Comparison of ENCODE assay signal across 8 mouse cellular contexts in genomic region chr16:18343778-18344177, GRCm38 (mm10). TPM values are rescaled to one million over a fixed set of nuclear protein-coding genes. Genes with fewer than 3 reads are reported as not detected.
DNase-seq lines count a peak whose midpoint lies in the region; ATAC-seq and TF ChIP-seq lines count a peak whose summit lies in the region.

No protein-coding gene starts in this region.

- peak; percentile 95 for ATAC-seq in forebrain, postnatal 0 days
- ATAC-seq in hematopoietic stem cell, adult 5-6 weeks (replicated peaks in 1 of 2; ENCODE audit: insufficient read depth in 1 of 2, low FRiP score in 2 of 2, low TSS enrichment in 1 of 2, low read depth in 1 of 2, poor library complexity in 2 of 2, severe bottlenecking in 2 of 2) = peak; percentile 89 to 91
- ATAC-seq in lung, embryonic 16.5 days (ENCODE audit: low read depth) = peak; percentile 94

- no peaks in the 10 kb centered on the region for H3K27me3 ChIP-seq in MEL (ENCODE audit: control insufficient read depth in 1 of 2, insufficient read depth in 2 of 2, low read length in 2 of 2)
- H3K27me3 ChIP-seq in cerebellum, adult 2 months (ENCODE audit: control insufficient read depth, insufficient read depth, low read length) = no peaks in the 10 kb centered on the region
- no peaks in the 10 kb centered on the region for H3K27me3 ChIP-seq in forebrain, postnatal 0 days (ENCODE audit: insufficient read depth, low read length)
- H3K27me3 ChIP-seq in lung, embryonic 16.5 days (ENCODE audit: control insufficient read depth, insufficient read depth, low read depth, low read length) = 0 out of 2 replicates have a peak, but pooled peaks cover 6% of the 10 kb centered on the region

- TF ChIP-seq CTCF in MEL (IDR thresholded peaks at IDR 0.05 in 2 of 3, conservative IDR thresholded peaks at IDR 0.05 in 1 of 3; ENCODE audit: control insufficient read depth in 1 of 3, insufficient read depth in 1 of 3, low read depth in 2 of 3, low read length in 3 of 3, poor library complexity in 1 of 3, severe bottlenecking in 1 of 3) = no peak
- no peak for TF ChIP-seq CTCF in cerebellum, adult 2 months (IDR thresholded peaks at IDR 0.05; ENCODE audit: borderline replicate concordance, insufficient read depth, low read depth, low read length)
- TF ChIP-seq CTCF in forebrain, postnatal 0 days (IDR thresholded peaks at IDR 0.05; ENCODE audit: low read depth) = no peak

- H3K4me2 ChIP-seq in forebrain, postnatal 0 days (ENCODE audit: low read depth) = peak overlapping the region; percentile 76
- peak overlapping the region; percentile 85 for H3K4me2 ChIP-seq in lung, embryonic 16.5 days (ENCODE audit: low read depth, low read length)

- under 1% methylated on average over 38 of the region's 38 CpGs for WGBS in cerebellum, adult 2 months
- WGBS in forebrain, postnatal 0 days = under 1% methylated on average over 38 of the region's 38 CpGs
- under 1% methylated on average over 38 of the region's 38 CpGs for WGBS in lung, embryonic 16.5 days

- H3K9ac ChIP-seq in MEL (ENCODE audit: control insufficient read depth, low read depth, low read length, poor library complexity, severe bottlenecking) = peak overlapping the region; percentile 86
- peak overlapping the region; percentile 54 for H3K9ac ChIP-seq in forebrain, postnatal 0 days
- peak overlapping the region; percentile 73 for H3K9ac ChIP-seq in lung, embryonic 16.5 days (ENCODE audit: low read length)

- H3K27ac ChIP-seq in MEL (ENCODE audit: control insufficient read depth, low read depth, low read length) = peak overlapping the region; percentile 88
- H3K27ac ChIP-seq in cerebellum, adult 2 months (ENCODE audit: insufficient read depth, low read length) = peak overlapping the region; percentile 65
- peak overlapping the region; percentile 68 for H3K27ac ChIP-seq in forebrain, postnatal 0 days (ENCODE audit: low read depth, low read length)
- H3K27ac ChIP-seq in lung, embryonic 16.5 days (ENCODE audit: low read length) = no peak overlapping the region

- peak overlapping the region; percentile 80 to 92 for H3K4me3 ChIP-seq in MEL (ENCODE audit: control insufficient read depth in 1 of 2, insufficient read depth in 1 of 2, low read depth in 2 of 2, low read length in 2 of 2)
- H3K4me3 ChIP-seq in cerebellum, adult 2 months (replicated peaks; ENCODE audit: insufficient read depth, low read depth, low read length) = peak overlapping the region; percentile 73
- H3K4me3 ChIP-seq in forebrain, postnatal 0 days (ENCODE audit: low read depth, low read length) = peak overlapping the region; percentile 56
- H3K4me3 ChIP-seq in lung, embryonic 16.5 days (ENCODE audit: low read length) = peak overlapping the region; percentile 69

- no peaks in the 10 kb centered on the region for H3K9me3 ChIP-seq in MEL (replicated peaks; ENCODE audit: insufficient read depth, low read length)
- no peaks in the 10 kb centered on the region for H3K9me3 ChIP-seq in forebrain, postnatal 0 days (ENCODE audit: low read length)
- no peaks in the 10 kb centered on the region for H3K9me3 ChIP-seq in lung, embryonic 16.5 days (ENCODE audit: control insufficient read depth, low read length)

- H3K79me2 ChIP-seq in MEL (ENCODE audit: control insufficient read depth, insufficient read depth, low read length, poor library complexity) = peaks cover 17% of the 10 kb centered on the region

- peak in 1 of 2 experiments; percentile 30; a peak in 1 of 4 replicates for TF ChIP-seq EP300 in MEL (IDR thresholded peaks at IDR 0.05; ENCODE audit: low read depth in 1 of 2, low read length in 2 of 2)

- DNase-seq in MEL (ENCODE audit: low read depth, low spot score) = peak; percentile 97
- peak; percentile 96 to 97 for DNase-seq in cerebellum, adult 2 months
- peak; percentile 97 for DNase-seq in forebrain, postnatal 0 days
- DNase-seq in layer of hippocampus, adult 9-10 months (ENCODE audit: low spot score) = peak; percentile 94
- DNase-seq in ovary, postnatal 10 days (ENCODE audit: low spot score) = peak; percentile 91
- DNase-seq in thymus, postnatal 10 days (ENCODE audit: low spot score in 2 of 2) = peak; percentile 97

- peaks cover 9 to 15% of the 10 kb centered on the region in 2 experiments for H3K4me1 ChIP-seq in MEL (ENCODE audit: control insufficient read depth in 1 of 2, insufficient read depth in 2 of 2, low read length in 2 of 2)
- peaks cover 28% of the 10 kb centered on the region for H3K4me1 ChIP-seq in cerebellum, adult 2 months (ENCODE audit: control insufficient read depth, insufficient read depth, low read length)
- H3K4me1 ChIP-seq in forebrain, postnatal 0 days (ENCODE audit: insufficient read depth) = peaks cover 16% of the 10 kb centered on the region
- peaks cover 21% of the 10 kb centered on the region for H3K4me1 ChIP-seq in lung, embryonic 16.5 days (replicated peaks; ENCODE audit: control insufficient read depth, insufficient read depth, low read length)

- peaks cover 0 to 23% of the 10 kb centered on the region in 2 experiments; a peak in 2 of 4 replicates for H3K36me3 ChIP-seq in MEL (ENCODE audit: control insufficient read depth in 1 of 2, insufficient read depth in 2 of 2, low read length in 2 of 2)
- H3K36me3 ChIP-seq in forebrain, postnatal 0 days (ENCODE audit: insufficient read depth) = no peaks in the 10 kb centered on the region
- no peaks in the 10 kb centered on the region for H3K36me3 ChIP-seq in lung, embryonic 16.5 days (ENCODE audit: control insufficient read depth, insufficient read depth, low read length)

- peak; percentile 71 to 88 for TF ChIP-seq POLR2A in MEL (IDR thresholded peaks at IDR 0.05; ENCODE audit: control insufficient read depth in 1 of 2, insufficient read depth in 1 of 2, low read depth in 1 of 2, low read length in 2 of 2, poor library complexity in 1 of 2)
- peak; percentile 64 for TF ChIP-seq POLR2A in cerebellum, adult 2 months (IDR thresholded peaks at IDR 0.05; ENCODE audit: borderline replicate concordance, insufficient read depth, low read length)

- no peak for TF ChIP-seq RAD21 in MEL (IDR thresholded peaks at IDR 0.05; ENCODE audit: low read depth, low read length)

TF ChIP-seq in MEL, 35 proteins besides CTCF, POLR2A, EP300 and RAD21 (continues in another document):
- TF ChIP-seq BHLHE40 (IDR thresholded peaks at IDR 0.05; ENCODE audit: borderline replicate concordance, low read depth, low read length) (no peak), MXI1 (IDR thresholded peaks at IDR 0.05; ENCODE audit: low read depth, low read length) (peak; percentile 85), TCF12 (IDR thresholded peaks at IDR 0.05; ENCODE audit: low read depth, low read length) (peak; percentile 66), CHD1 (IDR thresholded peaks at IDR 0.05; ENCODE audit: low read depth, low read length) (no peak), MYB (IDR thresholded peaks at IDR 0.05; ENCODE audit: low read depth, low read length) (no peak), E2F4 (IDR thresholded peaks at IDR 0.05; ENCODE audit: borderline replicate concordance, low read depth, low read length) (no peak), HCFC1 (IDR thresholded peaks at IDR 0.05; ENCODE audit: low read depth, low read length) (peak; percentile 69), USF2 (IDR thresholded peaks at IDR 0.05; ENCODE audit: borderline replicate concordance in 1 of 2, insufficient read depth in 1 of 2, low read depth in 1 of 2, low read length in 2 of 2) (no peak), MYC (IDR thresholded peaks at IDR 0.05; ENCODE audit: low read depth, low read length) (no peak), GABPA (IDR thresholded peaks at IDR 0.05; ENCODE audit: low read depth, low read length) (no peak), RCOR1 (IDR thresholded peaks at IDR 0.05; ENCODE audit: low read depth, low read length) (0 out of 2 replicates have a peak, but pooled peaks have one; percentile 8), MAFK (IDR thresholded peaks at IDR 0.05; ENCODE audit: borderline replicate concordance, low read depth, low read length) (no peak), MEF2A (IDR thresholded peaks at IDR 0.05; ENCODE audit: extremely low read depth, insufficient replicate concordance, low read depth, low read length, poor library complexity, severe bottlenecking) (no peak; the same call in 1 of the 2 replicates), MAZ (IDR thresholded peaks at IDR 0.05; ENCODE audit: low read depth, low read length) (peak; percentile 72; the same call in 1 of the 2 replicates), NRF1 (IDR thresholded peaks at IDR 0.05; ENCODE audit: insufficient read depth, low read depth, low read length, poor library complexity, severe bottlenecking) (peak; percentile 22; the same call in 1 of the 2 replicates)

RNA-seq across cellular contexts. Expression of gene Tango2, which starts 4.1 kb away (rescaled TPM):
- 38.0 and 55.9 TPM in 2 replicates for total RNA-seq in MEL (2012; rRNA removed)
- polyA plus RNA-seq in MEL (2012; ENCODE audit: insufficient read depth in 1 of 2, insufficient read length in 2 of 2, low read depth in 1 of 2, low replicate concordance in 2 of 2, missing spikeins in 1 of 2) = 10 to 100 TPM in 1 of 2 experiments, not detected in 1; 98.3 TPM
- 202 and 210 TPM in 2 replicates for polyA plus RNA-seq in cerebellum, adult 2 months (2012; rRNA removed)
- total RNA-seq in forebrain, postnatal 0 days (2014; rRNA removed) = 25.5 and 43.0 TPM in 2 replicates
- polyA plus RNA-seq in forebrain, postnatal 0 days (2015; fragmentation: Nextera tagmentation; extraction: Ambion mirVana) = 69.9 and 75.9 TPM in 2 replicates
- 11.7 and 13.9 TPM in 2 replicates for total RNA-seq in hematopoietic stem cell, adult 5-6 weeks (2017)
- polyA plus RNA-seq in lung, embryonic 16.5 days (2015; fragmentation: Nextera tagmentation; extraction: Ambion mirVana) = 27.0 and 28.7 TPM in 2 replicates

RNA-seq across cellular contexts. Expression of gene Arvcf, which starts 4.2 kb away (rescaled TPM):
- 8.9 and 9.1 TPM in 2 replicates for total RNA-seq in MEL (2012; rRNA removed)
- 10 to 100 TPM in 1 of 2 experiments, not detected in 1; 14.5 TPM for polyA plus RNA-seq in MEL (2012; ENCODE audit: insufficient read depth in 1 of 2, insufficient read length in 2 of 2, low read depth in 1 of 2, low replicate concordance in 2 of 2, missing spikeins in 1 of 2)
- polyA plus RNA-seq in cerebellum, adult 2 months (2012; rRNA removed) = 34.7 and 38.7 TPM in 2 replicates
- 103 and 120 TPM in 2 replicates for total RNA-seq in forebrain, postnatal 0 days (2014; rRNA removed)
- polyA plus RNA-seq in forebrain, postnatal 0 days (2015; fragmentation: Nextera tagmentation; extraction: Ambion mirVana) = 31.2 and 42.8 TPM in 2 replicates
- total RNA-seq in hematopoietic stem cell, adult 5-6 weeks (2017) = 4.7 and 12.7 TPM in 2 replicates
- 34.0 and 36.7 TPM in 2 replicates for polyA plus RNA-seq in lung, embryonic 16.5 days (2015; fragmentation: Nextera tagmentation; extraction: Ambion mirVana)

RNA-seq across cellular contexts. Expression of gene Dgcr8, which starts 54.7 kb away (rescaled TPM):
- 40.3 and 40.6 TPM in 2 replicates for total RNA-seq in MEL (2012; rRNA removed)
- 10 to 100 TPM in 1 of 2 experiments, not detected in 1; 39.6 TPM for polyA plus RNA-seq in MEL (2012; ENCODE audit: insufficient read depth in 1 of 2, insufficient read length in 2 of 2, low read depth in 1 of 2, low replicate concordance in 2 of 2, missing spikeins in 1 of 2)
- 56.0 and 57.7 TPM in 2 replicates for polyA plus RNA-seq in cerebellum, adult 2 months (2012; rRNA removed)
- 38.5 and 47.6 TPM in 2 replicates for total RNA-seq in forebrain, postnatal 0 days (2014; rRNA removed)
- 18.5 and 24.5 TPM in 2 replicates for polyA plus RNA-seq in forebrain, postnatal 0 days (2015; fragmentation: Nextera tagmentation; extraction: Ambion mirVana)
- total RNA-seq in hematopoietic stem cell, adult 5-6 weeks (2017) = 62.5 and 84.9 TPM in 2 replicates
- polyA plus RNA-seq in lung, embryonic 16.5 days (2015; fragmentation: Nextera tagmentation; extraction: Ambion mirVana) = 26.6 and 28.8 TPM in 2 replicates
